Mouse (Mus musculus): ENCODE measurements around the gene Zfp811.

GRCm38 (mm10) chr17:32808921-32809320 is 810 bp downstream of the Zfp811 start:
- TF ChIP-seq POLR2A (IDR thresholded peaks at IDR 0.05; ENCODE audit: low read depth, low read length) (no peak), CTCF (conservative IDR thresholded peaks at IDR 0.05 in 1 of 2, IDR thresholded peaks at IDR 0.05 in 1 of 2; ENCODE audit: low read depth in 2 of 2, low read length in 2 of 2) (no peak), MAZ (IDR thresholded peaks at IDR 0.05; ENCODE audit: low read depth, low read length) (no peak), MEF2A (IDR thresholded peaks at IDR 0.05; ENCODE audit: borderline replicate concordance, low read depth, low read length) (no peak), TCF12 (IDR thresholded peaks at IDR 0.05; ENCODE audit: low read depth, low read length) (no peak), USF1 (IDR thresholded peaks at IDR 0.05; ENCODE audit: low read depth, low read length) (no peak), EP300 (IDR thresholded peaks at IDR 0.05; ENCODE audit: low read length) (no peak), GABPA (IDR thresholded peaks at IDR 0.05; ENCODE audit: insufficient replicate concordance, low read depth, low read length) (no peak), SIN3A (IDR thresholded peaks at IDR 0.05; ENCODE audit: low read length) (no peak), NELFE (IDR thresholded peaks at IDR 0.05; ENCODE audit: low read depth, low read length) (no peak), RAD21 (IDR thresholded peaks at IDR 0.05; ENCODE audit: low read depth, low read length) (no peak), ZC3H11A (IDR thresholded peaks at IDR 0.05; ENCODE audit: low read depth, low read length) (no peak), MAX (IDR thresholded peaks at IDR 0.05; ENCODE audit: low read length) (no peak)

All from CH12.LX (cell line).